Mouse (Mus musculus) heart, adult 2 months (tissue): Measurements from ENCODE around the gene Olfr101. TPM values are rescaled to one million over a fixed set of nuclear protein-coding genes. Genes with fewer than 3 reads are reported as not detected.

Source experiments
- DNase-seq, 2 experiments: peaks; one replicate each; pipeline ENCODE4 v3.0.0; 2021
- H3K27ac ChIP-seq: fragments of 200-600 bp; 2 replicates; pipeline ENCODE4 v1.8.1; 2022
- H3K27me3 ChIP-seq: fragments of 200-500 bp; 2 replicates; pipeline ENCODE4 v1.6.1; 2012; ENCODE audit warnings: mild to moderate bottlenecking, low read length, inconsistent platforms, mixed read lengths; ENCODE audit not compliant: control insufficient read depth, insufficient read depth
- H3K36me3 ChIP-seq: fragments of 200-500 bp; 2 replicates; pipeline ENCODE4 v1.6.1; 2012; ENCODE audit warnings: low read length, inconsistent platforms; ENCODE audit not compliant: control insufficient read depth, insufficient read depth
- H3K4me1 ChIP-seq: fragments of 200-500 bp; 2 replicates; pipeline ENCODE4 v1.6.1; 2011; ENCODE audit warnings: low read length; ENCODE audit not compliant: control insufficient read depth, insufficient read depth
- H3K4me3 ChIP-seq: fragments of 200-600 bp; 2 replicates; pipeline ENCODE4 v1.8.1; 2022
- H3K79me2 ChIP-seq: fragments of 200-500 bp; replicated peaks from 2 replicates; pipeline ENCODE4 v1.6.1; 2012; ENCODE audit warnings: mild to moderate bottlenecking, inconsistent platforms, low read length, moderate library complexity, mixed read lengths; ENCODE audit not compliant: control insufficient read depth, insufficient read depth
- H3K9ac ChIP-seq: fragments of 200-500 bp; 2 replicates; pipeline ENCODE4 v1.6.1; 2012; ENCODE audit warnings: low read depth, mild to moderate bottlenecking, control low read depth, inconsistent platforms, low read length, mixed read lengths
- CTCF ChIP-seq: fragments of 200-600 bp; IDR thresholded peaks from 2 replicates; pipeline ENCODE4 v1.8.1; 2022; ENCODE audit warnings: antibody characterized with exemption, mild to moderate bottlenecking, moderate library complexity
- EP300 ChIP-seq: fragments of 200-500 bp; IDR thresholded peaks from 2 replicates; pipeline ENCODE4 v1.6.1; 2011; ENCODE audit warnings: low read depth, low read length, control low read depth; ENCODE audit not compliant: insufficient read depth
- POLR2A ChIP-seq: fragments of 200-500 bp; IDR thresholded peaks from 2 replicates; pipeline ENCODE4 v1.6.1; 2011; ENCODE audit warnings: mild to moderate bottlenecking, low read depth, low read length, control low read depth; ENCODE audit not compliant: insufficient read depth
- WGBS: fragments of 180-500 bp; shearing (Covaris S2); methylation state at CpG from one replicate; pipeline ENCODE4 v1.1.7; 2018; 5-methylcytosine and 5-hydroxymethylcytosine counted together
- intact Hi-C: fragments of 180-260 bp; cut with DNase I; formaldehyde crosslinking; loops from one replicate; pipeline ENCODE4 v1.15.1; 2025
- polyA plus RNA-seq: library from polyadenylated mRNA; depleted of rRNA; stranded (reverse); fragments of >200 nt; gene quantifications from 2 replicates; pipeline ENCODE4 v1.2.3, GENCODE M21; 2012
- total RNA-seq, 2 experiments: library from RNA; stranded (reverse); gene quantifications; 2 replicates each; pipeline ENCODE4 v1.2.3; 2021

Gene Olfr101
- total and polyA plus RNA-seq, 3 experiments: not detected

DNA sequence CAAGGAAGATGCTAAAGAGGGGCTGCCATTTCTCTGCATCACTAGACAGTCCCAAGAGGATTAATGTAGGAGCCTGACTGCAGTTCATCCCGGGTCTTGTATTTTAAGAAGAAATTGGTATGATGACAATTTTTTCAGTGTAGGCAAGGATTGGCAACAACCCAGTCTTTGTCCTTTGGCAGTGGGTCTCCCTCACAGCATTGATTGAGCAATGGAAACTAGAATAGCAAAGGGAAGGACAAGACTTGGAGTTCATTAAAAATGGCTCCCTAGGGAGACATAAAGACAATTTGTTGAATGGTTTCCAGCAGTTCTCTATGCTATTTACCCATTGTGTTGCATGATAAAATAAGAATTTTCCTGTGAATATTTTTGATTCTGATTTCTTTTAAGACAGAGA is 23.8 kb downstream of the Olfr101 start:
- WGBS: 16% methylated on average over 1 of the region's 1 CpGs
- TF ChIP-seq CTCF (no peak), POLR2A (no peak), EP300 (no peak)
- no peaks in the 10 kb centered on the region for H3K79me2 ChIP-seq
- H3K27ac ChIP-seq: no peak overlapping the region
- intact Hi-C loops: no loop called here
- no peaks in the 10 kb centered on the region for H3K27me3 ChIP-seq
- no peaks in the 10 kb centered on the region for H3K36me3 ChIP-seq
- no peaks in the 10 kb centered on the region for H3K4me1 ChIP-seq
- no peak overlapping the region for H3K9ac ChIP-seq
- H3K4me3 ChIP-seq: no peak overlapping the region
- DNase-seq: no peak

DNA sequence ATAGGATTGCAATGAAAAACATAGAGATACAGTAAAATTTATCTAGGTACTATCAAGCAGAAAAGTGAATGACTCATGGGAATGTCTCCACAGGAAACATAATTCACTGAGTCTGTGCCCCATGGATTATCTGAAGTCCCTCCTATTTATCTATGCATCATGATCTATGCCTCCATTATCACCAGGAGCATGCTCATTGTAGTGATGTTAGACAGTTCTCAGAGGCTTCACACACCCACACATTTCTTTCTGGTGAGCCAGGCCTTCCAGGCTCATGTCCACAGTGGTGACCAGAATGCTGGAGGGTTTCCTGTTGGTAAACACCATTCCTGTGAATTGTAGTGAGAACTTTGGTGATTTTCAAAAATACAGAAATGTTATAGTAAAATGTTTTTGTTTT is 27.5 kb downstream of the Olfr101 start:
- Histone ChIP-seq H3K9ac (no peak overlapping the region), H3K79me2 (no peaks in the 10 kb centered on the region), H3K27ac (no peak overlapping the region), H3K4me3 (no peak overlapping the region), H3K27me3 (no peaks in the 10 kb centered on the region), H3K4me1 (no peaks in the 10 kb centered on the region), H3K36me3 (no peaks in the 10 kb centered on the region)
- DNase-seq: no peak
- no peak for TF ChIP-seq POLR2A
- TF ChIP-seq CTCF: no peak
- intact Hi-C loops: no loop called here

DNA sequence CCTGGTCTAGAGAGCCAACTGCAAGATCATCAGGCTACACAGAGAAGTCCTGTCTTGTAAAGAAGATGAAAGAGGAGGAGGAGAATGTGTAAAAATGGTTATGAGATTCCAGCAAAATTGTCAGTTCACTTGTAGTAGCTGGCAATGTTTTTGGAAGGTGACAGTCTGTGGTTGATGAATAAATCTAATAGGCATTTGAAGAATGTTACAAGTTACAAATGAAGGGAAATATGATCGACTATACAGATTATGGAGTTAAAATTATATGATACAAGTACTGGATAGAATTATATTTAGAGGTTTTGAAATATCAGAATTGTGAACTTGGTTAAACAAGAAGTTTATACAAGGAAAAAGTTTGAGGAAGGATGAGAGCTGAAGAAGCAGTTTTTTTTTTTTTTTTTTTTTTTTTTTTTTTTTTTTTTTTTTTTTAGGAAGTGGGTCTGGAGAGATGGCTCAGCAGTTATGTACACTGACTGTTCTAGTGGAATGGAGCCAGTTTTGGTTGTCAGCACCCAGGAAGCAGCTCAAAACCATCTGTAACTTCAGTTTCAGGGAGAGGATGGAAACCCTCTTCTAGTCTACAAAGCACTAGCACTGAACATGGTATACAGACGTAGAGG is 28.4 kb downstream of the Olfr101 start:
- no peak for DNase-seq
- no peaks in the 10 kb centered on the region for H3K27me3 ChIP-seq
- no peaks in the 10 kb centered on the region for H3K79me2 ChIP-seq
- intact Hi-C loops: no loop called here
- H3K9ac ChIP-seq: no peak overlapping the region
- H3K27ac ChIP-seq: no peak overlapping the region
- no peak overlapping the region for H3K4me3 ChIP-seq
- H3K4me1 ChIP-seq: no peaks in the 10 kb centered on the region
- WGBS: 62% methylated on average over 2 of the region's 2 CpGs
- TF ChIP-seq POLR2A (no peak), EP300 (no peak), CTCF (no peak)
- no peaks in the 10 kb centered on the region for H3K36me3 ChIP-seq

DNA sequence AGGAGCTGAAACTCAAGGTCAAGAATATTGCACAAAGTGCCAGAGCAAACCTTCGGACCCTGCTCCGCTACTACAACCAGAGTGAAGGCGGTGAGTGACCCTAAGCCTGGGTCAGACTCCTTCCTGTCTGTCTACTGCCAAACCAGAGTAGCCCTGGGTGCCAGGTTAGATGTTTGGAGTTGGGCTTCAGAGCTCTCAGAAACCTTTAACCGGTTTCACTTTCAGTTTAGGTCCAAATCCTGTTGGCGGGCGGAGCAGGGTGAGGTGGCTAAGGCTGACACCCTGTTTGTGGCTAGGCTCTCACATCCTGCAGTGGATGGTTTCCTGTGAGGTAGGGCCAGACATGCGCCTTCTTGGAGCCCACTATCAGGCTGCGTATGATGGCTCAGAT is 33.4 kb downstream of the Olfr101 start:
- WGBS: 32% methylated on average over 8 of the region's 8 CpGs
- no peaks in the 10 kb centered on the region; the same call in 1 of the 2 replicates for H3K4me1 ChIP-seq
- no peaks in the 10 kb centered on the region for H3K79me2 ChIP-seq
- H3K27ac ChIP-seq: peak overlapping the region; percentile 88
- intact Hi-C loops: no loop called here
- H3K36me3 ChIP-seq: no peaks in the 10 kb centered on the region
- H3K9ac ChIP-seq: peak overlapping the region; percentile 70
- DNase-seq: peak; percentile 70 to 79
- H3K27me3 ChIP-seq: no peaks in the 10 kb centered on the region
- peak overlapping the region; percentile 79 for H3K4me3 ChIP-seq
- TF ChIP-seq CTCF (no peak), EP300 (no peak), POLR2A (peak; percentile 60)

DNA sequence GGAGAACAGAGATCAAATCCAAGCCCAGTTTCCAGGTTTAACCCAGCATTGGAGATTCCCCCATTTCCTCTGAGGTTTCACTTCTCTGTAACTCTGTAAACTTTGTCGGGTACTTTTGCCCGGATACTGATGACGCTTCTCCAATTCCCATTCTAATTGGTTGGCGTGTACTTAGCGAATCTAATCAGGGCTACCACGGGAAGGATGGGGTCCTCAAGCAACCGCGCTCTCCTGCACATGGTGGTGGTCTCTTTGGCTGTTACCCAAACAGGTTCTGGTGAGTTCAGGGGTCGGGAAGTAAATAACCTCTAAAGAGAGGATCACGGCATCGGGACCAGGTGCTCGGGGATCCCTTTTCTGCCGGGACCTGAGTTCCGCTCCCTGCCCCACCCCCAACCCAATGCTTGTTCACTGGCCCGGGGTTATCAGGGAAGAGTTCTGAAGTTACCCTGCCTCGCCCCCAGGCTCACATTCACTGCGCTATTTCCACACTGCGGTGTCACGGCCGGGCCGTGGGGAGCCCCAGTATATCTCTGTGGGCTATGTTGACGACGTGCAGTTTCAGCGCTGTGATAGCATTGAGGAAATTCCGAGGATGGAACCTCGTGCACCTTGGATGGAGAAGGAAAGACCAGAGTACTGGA is 33.9 kb downstream of the Olfr101 start, which contains the start of gene H2-M3:
Gene H2-M3, plus strand, starts transcription at position 163 of the 644 bp plus-strand sequence.
- peak; percentile 52 for TF ChIP-seq POLR2A
- no peak for TF ChIP-seq CTCF
- WGBS: 2% methylated on average over 26 of the region's 26 CpGs
- intact Hi-C loops: no loop called here
- Histone ChIP-seq H3K27ac (peak within 1 kb of the TSS; percentile 88), H3K4me1 (no peaks in the 10 kb centered on the region; the same call in 1 of the 2 replicates), H3K4me3 (peak within 1 kb of the TSS; percentile 79), H3K79me2 (no peaks in the 10 kb centered on the region), H3K36me3 (no peaks in the 10 kb centered on the region), H3K27me3 (no peaks in the 10 kb centered on the region), H3K9ac (peak within 1 kb of the TSS; percentile 70)
- peak; percentile 91 to 92 for DNase-seq

DNA sequence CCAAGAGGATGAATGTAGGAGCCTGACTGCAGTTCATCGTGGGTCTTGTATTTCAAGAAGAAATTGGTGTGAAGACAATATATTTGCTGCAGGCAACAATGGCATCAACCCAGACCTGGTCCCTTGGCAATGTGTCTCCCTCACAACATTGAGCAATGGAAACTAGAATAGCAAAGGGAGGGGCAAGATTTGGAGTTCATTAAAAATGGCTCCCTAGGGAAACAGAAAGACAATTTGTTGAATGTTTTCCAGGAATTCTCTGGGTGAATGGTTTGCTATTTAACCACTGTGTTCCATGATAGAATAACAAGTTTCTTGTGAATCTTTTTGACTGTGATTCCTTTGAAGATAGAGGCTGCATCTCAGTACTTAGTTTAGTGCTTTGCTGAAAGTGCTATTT is 40.5 kb downstream of the Olfr101 start, which contains the start of gene Olfr98:
Gene Olfr98, minus strand, starts transcription at position 124 of the 400 bp plus-strand sequence.
- no peaks in the 10 kb centered on the region for H3K79me2 ChIP-seq
- TF ChIP-seq EP300 (no peak), POLR2A (no peak)
- H3K36me3 ChIP-seq: no peaks in the 10 kb centered on the region
- H3K27me3 ChIP-seq: no peaks in the 10 kb centered on the region
- WGBS: 57% methylated on average over 1 of the region's 1 CpGs
- intact Hi-C loops: no loop called here
- no peak within 1 kb of the TSS for H3K9ac ChIP-seq
- H3K4me3 ChIP-seq: no peak within 1 kb of the TSS
- H3K4me1 ChIP-seq: no peaks in the 10 kb centered on the region
- DNase-seq: no peak
- H3K27ac ChIP-seq: no peak within 1 kb of the TSS
